Mouse (Mus musculus): ENCODE data around the gene Foxa1.

Foxa1 gene

GRCm38 (mm10) chr12:57541118-57541517 lies 5.6 kb downstream of the Foxa1 start:
- DNase-seq (ENCODE audit: low read depth), result no peak

GRCm38 (mm10) chr12:57539551-57539985 lies 7.1 kb downstream of the Foxa1 start:
- no peak for DNase-seq (ENCODE audit: low read depth)

GRCm38 (mm10) chr12:57538588-57539550 lies 7.8 kb downstream of the Foxa1 start:
- DNase-seq (ENCODE audit: low read depth), result no peak

- DNase-seq (ENCODE audit: low read depth), result no peak
These were observed 8.7 kb downstream of the Foxa1 start for GRCm38 (mm10) chr12:57537791-57538587.

GRCm38 (mm10) chr12:57536909-57537670 lies 9.6 kb downstream of the Foxa1 start:
- no peak for DNase-seq (ENCODE audit: low read depth)

GRCm38 (mm10) chr12:57536056-57536908 lies 10.4 kb downstream of the Foxa1 start:
- no peak for DNase-seq (ENCODE audit: low read depth)

- no peak for DNase-seq (ENCODE audit: low read depth)
These were observed 11.7 kb downstream of the Foxa1 start for GRCm38 (mm10) chr12:57534879-57535611.

GRCm38 (mm10) chr12:57534517-57534878 lies 12.2 kb downstream of the Foxa1 start:
- no peak for DNase-seq (ENCODE audit: low read depth)

- DNase-seq (ENCODE audit: low read depth), result no peak
These were observed 16.2 kb downstream of the Foxa1 start for GRCm38 (mm10) chr12:57530474-57530873.

- peak; percentile 42 for DNase-seq (ENCODE audit: low read depth)
These were observed 18.4 kb downstream of the Foxa1 start for GRCm38 (mm10) chr12:57528335-57528734.

- no peak for DNase-seq (ENCODE audit: low read depth)
These were observed 30.9 kb downstream of the Foxa1 start for GRCm38 (mm10) chr12:57515702-57516377.

GRCm38 (mm10) chr12:57514552-57514951 lies 32.2 kb downstream of the Foxa1 start:
- DNase-seq (ENCODE audit: low read depth), result no peak

- no peak for DNase-seq (ENCODE audit: low read depth)
These were observed 35.2 kb downstream of the Foxa1 start for GRCm38 (mm10) chr12:57511560-57511959.

- peak; percentile 27 for DNase-seq (ENCODE audit: low read depth)
These were observed 35.6 kb downstream of the Foxa1 start for GRCm38 (mm10) chr12:57511127-57511526.

GRCm38 (mm10) chr12:57509726-57510125 lies 37.0 kb downstream of the Foxa1 start:
- no peak for DNase-seq (ENCODE audit: low read depth)

GRCm38 (mm10) chr12:57508938-57509337 lies 37.8 kb downstream of the Foxa1 start:
- DNase-seq (ENCODE audit: low read depth), result no peak

GRCm38 (mm10) chr12:57505329-57505728 lies 41.4 kb downstream of the Foxa1 start:
- DNase-seq (ENCODE audit: low read depth), result no peak

GRCm38 (mm10) chr12:57500246-57500645 lies 46.5 kb downstream of the Foxa1 start:
- no peak for DNase-seq (ENCODE audit: low read depth)

GRCm38 (mm10) chr12:57496347-57497119 lies 50.2 kb downstream of the Foxa1 start:
- DNase-seq (ENCODE audit: low read depth), result no peak

Measured in 416B (cell line).